Mouse (Mus musculus) neural tube, embryonic 11.5 days (tissue): ENCODE results near the gene Rarg. TPM values are rescaled to one million over a fixed set of nuclear protein-coding genes. Genes with fewer than 3 reads are reported as not detected.

Source experiments
- ATAC-seq: fragments of 200-750 bp; cut with Nextera tagmentation; 2 replicates; pipeline ENCODE4 v1.8.0; 2017; ENCODE audit warnings: moderate number of reproducible peaks, mild to moderate bottlenecking, moderate TSS enrichment, moderate library complexity; ENCODE audit not compliant: insufficient read depth, low FRiP score, low TSS enrichment
- DNase-seq: peaks from one replicate; pipeline ENCODE4 v3.0.0-alpha.2; 2015; ENCODE audit warnings: low spot score
- H3K27ac ChIP-seq: fragments of 300-500 bp; sonication (generic); 2 replicates; pipeline ENCODE4 v1.5.1; 2014; ENCODE audit warnings: low read depth, mild to moderate bottlenecking, low read length
- H3K27me3 ChIP-seq: fragments of 300-500 bp; sonication (generic); 2 replicates; pipeline ENCODE4 v1.6.1; 2014; ENCODE audit warnings: mild to moderate bottlenecking, low read length, mixed read lengths; ENCODE audit not compliant: control insufficient read depth, insufficient read depth
- H3K36me3 ChIP-seq: fragments of 300-500 bp; sonication (generic); 2 replicates; pipeline ENCODE4 v1.6.1; 2014; ENCODE audit warnings: mild to moderate bottlenecking, low read length, moderate library complexity, mixed read lengths; ENCODE audit not compliant: control insufficient read depth, insufficient read depth
- H3K4me1 ChIP-seq: fragments of 300-500 bp; sonication (generic); 2 replicates; pipeline ENCODE4 v1.6.1; 2014; ENCODE audit warnings: low read length, mixed read lengths; ENCODE audit not compliant: control insufficient read depth, insufficient read depth
- H3K4me2 ChIP-seq: fragments of 300-500 bp; sonication (generic); 2 replicates; pipeline ENCODE4 v1.6.1; 2014; ENCODE audit warnings: low read depth, mild to moderate bottlenecking, moderate library complexity
- H3K4me3 ChIP-seq: fragments of 300-500 bp; sonication (generic); 2 replicates; pipeline ENCODE4 v1.5.1; 2014; ENCODE audit warnings: low read depth, low read length
- H3K9ac ChIP-seq: fragments of 300-500 bp; sonication (generic); 2 replicates; pipeline ENCODE4 v1.6.1; 2014; ENCODE audit warnings: mild to moderate bottlenecking, low read length
- H3K9me3 ChIP-seq: fragments of 300-500 bp; sonication (generic); 2 replicates; pipeline ENCODE4 v1.6.1; 2016; ENCODE audit warnings: low read length; ENCODE audit not compliant: control insufficient read depth
- WGBS: fragments of 180-500 bp; shearing (Covaris S2); extraction: QIAGEN DNeasy Blood & Tissue Kit; methylation state at CpG from one replicate; pipeline ENCODE4 v1.1.7; 2014; 5-methylcytosine and 5-hydroxymethylcytosine counted together
- polyA plus RNA-seq: library from polyadenylated mRNA; unstranded; fragments of >200 nt; fragmentation: Nextera tagmentation; extraction: Ambion mirVana; gene quantifications from 2 replicates; pipeline ENCODE4 v1.2.1, GENCODE M21; 2014

The Rarg gene
- polyA plus RNA-seq, 1 experiment from 2014 or later = 24.0 TPM

DNA sequence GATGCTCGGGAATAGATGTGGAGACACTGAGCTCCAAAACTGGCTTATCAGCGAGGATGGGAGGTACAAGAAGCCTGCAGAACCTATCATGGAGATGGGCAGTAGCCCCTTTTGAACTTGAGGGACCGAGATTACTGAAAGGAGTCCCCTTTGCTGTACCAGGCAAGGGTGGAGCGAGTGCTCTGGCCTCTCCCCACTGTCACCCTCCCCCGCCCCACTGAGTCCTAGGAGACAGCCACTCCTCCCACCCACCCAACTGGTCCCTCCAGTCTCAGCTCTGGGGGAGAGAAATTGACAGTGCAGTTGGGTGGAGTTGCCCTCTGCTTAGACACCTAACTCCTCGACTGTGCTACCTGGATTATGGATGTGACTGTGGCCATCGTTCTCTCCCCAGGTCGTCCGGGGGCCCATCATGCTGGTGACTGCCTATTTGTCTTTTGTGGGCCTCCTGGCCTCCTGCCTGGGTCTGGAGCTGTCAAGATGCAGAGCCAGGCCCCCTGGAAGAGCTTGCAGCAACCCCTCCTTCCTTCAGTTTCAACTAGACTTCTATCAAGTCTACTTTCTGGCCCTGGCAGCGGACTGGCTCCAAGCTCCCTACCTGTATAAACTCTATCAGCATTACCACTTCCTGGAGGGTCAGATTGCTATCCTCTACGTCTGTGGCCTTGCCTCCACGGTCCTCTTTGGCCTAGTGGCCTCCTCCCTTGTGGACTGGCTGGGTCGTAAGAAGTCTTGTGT, 22.6 kb upstream of the Rarg start:
- H3K27ac ChIP-seq = peak overlapping the region; percentile 63; the same call in 1 of the 2 replicates
- ATAC-seq (no peak; the same call in 1 of the 2 replicates), DNase-seq (no peak)
- H3K4me2 ChIP-seq = peak overlapping the region; percentile 89
- WGBS = 34% methylated on average over 13 of the region's 13 CpGs
- H3K4me1 ChIP-seq = peaks cover 7% of the 10 kb centered on the region; the same call in 1 of the 2 replicates
- H3K9me3 ChIP-seq = no peaks in the 10 kb centered on the region
- peak overlapping the region; percentile 66 for H3K9ac ChIP-seq
- H3K36me3 ChIP-seq = peaks cover 2% of the 10 kb centered on the region; the same call in 1 of the 2 replicates
- H3K4me3 ChIP-seq = peak overlapping the region; percentile 67
- H3K27me3 ChIP-seq = no peaks in the 10 kb centered on the region

DNA sequence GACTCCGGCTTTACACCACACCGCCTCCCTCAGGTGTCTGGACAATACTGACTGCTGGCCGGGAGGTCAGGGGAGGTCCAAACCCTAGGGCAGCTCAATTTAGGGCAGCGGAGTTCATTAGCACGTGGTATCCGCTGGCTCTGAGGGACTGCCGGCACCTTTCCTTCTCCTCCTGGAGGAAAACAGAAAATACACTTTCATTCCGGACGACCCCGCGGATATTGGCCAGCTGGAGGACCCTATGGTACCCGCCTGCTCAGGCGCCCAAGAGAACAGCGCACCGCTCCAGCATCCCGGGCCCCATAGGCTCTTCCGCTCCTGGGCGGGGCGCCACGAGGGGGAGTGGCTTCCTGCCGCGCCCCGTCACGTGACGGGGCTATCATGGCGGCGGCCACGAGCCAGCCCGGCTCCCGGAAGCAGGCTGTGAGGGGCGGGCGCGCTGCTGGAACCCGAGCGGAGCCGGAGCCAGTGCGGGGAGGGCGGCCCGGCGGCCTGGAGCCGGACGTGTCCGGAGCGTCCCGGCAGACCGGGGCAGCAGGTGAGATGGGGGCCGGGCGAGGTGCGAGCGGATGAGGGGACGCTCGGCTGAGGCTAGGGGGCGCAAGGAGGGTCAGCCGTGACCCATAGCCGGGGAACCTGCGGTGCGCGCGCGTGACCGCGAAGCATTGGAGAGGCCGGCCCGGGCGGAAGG, 21.9 kb upstream of the Rarg start, which contains the start of gene Mfsd5:
Mfsd5 (plus strand) TSS at position 363 of the 691 bp plus-strand sequence.
- Histone ChIP-seq H3K9me3 (no peaks in the 10 kb centered on the region), H3K36me3 (peaks cover 2% of the 10 kb centered on the region; the same call in 1 of the 2 replicates), H3K4me2 (peak within 1 kb of the TSS; percentile 89), H3K27me3 (no peaks in the 10 kb centered on the region), H3K4me1 (peaks cover 7% of the 10 kb centered on the region; the same call in 1 of the 2 replicates), H3K4me3 (peak within 1 kb of the TSS; percentile 67), H3K27ac (peak within 1 kb of the TSS; percentile 63), H3K9ac (peak within 1 kb of the TSS; percentile 66)
- DNase-seq (peak; percentile 96), ATAC-seq (peak; percentile 97)
- under 1% methylated on average over 65 of the region's 65 CpGs for WGBS

DNA sequence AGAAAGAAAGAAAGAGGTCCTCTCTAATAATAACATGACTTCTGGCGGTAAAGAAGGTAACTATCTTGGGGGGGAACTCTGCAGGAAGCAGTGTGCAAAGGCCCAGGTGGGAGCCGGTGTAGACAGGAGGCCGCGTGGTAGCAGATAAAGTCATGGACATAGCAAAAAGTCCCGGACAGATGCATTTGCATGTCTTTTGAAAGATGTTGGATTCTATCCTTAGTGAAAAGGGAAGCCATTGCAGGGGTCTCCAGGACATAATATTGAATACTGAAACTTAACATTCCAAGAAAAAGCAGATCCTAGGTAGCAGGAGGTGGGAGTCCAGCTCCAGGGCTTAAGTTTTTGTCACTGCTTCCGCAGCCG, 21.4 kb upstream of the Rarg start:
- peaks cover 7% of the 10 kb centered on the region; the same call in 1 of the 2 replicates for H3K4me1 ChIP-seq
- peak overlapping the region; percentile 63; the same call in 1 of the 2 replicates for H3K27ac ChIP-seq
- peak overlapping the region; percentile 67 for H3K4me3 ChIP-seq
- DNase-seq = no peak
- ATAC-seq = 0 out of 2 replicates have a peak, but pooled peaks have one; percentile 9
- peak overlapping the region; percentile 66 for H3K9ac ChIP-seq
- H3K36me3 ChIP-seq = peaks cover 2% of the 10 kb centered on the region; the same call in 1 of the 2 replicates
- H3K9me3 ChIP-seq = no peaks in the 10 kb centered on the region
- H3K27me3 ChIP-seq = no peaks in the 10 kb centered on the region
- WGBS = 31% methylated on average over 7 of the region's 7 CpGs
- H3K4me2 ChIP-seq = peak overlapping the region; percentile 72

DNA sequence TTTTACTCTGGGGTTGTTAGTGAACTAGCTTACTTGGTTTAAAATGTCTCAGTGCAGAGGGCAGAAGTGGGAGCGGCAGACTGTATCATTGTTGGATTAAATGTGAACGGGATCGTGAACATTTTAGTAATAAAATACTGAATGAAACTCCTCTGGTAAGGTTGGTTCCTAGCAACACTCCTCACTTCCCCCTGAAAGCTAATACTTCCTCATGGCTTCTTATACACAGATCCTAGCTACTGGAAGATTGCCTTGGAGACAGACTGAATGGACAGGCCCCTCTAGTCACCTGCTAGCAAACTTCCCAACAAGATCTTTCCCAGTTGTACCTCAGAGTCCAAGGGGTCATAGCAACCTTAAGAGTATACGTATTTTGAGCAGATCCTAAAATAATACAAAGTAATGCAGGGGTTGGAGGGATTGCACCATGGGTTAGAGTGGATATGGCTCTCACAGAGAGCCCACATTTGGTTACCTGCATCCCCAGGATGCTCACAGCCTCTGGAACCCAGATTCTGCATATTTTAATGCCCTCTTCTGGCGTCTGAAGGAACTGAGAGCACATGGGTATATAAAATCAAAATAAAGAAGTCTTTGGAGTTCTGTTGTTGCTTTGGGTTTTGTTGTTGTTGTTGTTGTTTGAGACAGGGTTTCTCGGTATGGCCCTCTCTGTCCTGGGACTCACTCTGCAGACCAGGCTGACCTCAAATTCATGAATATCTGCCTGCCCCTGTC, 16.8 kb upstream of the Rarg start:
- H3K9ac ChIP-seq = no peak overlapping the region
- no peak for DNase-seq
- no peak overlapping the region for H3K4me3 ChIP-seq
- no peaks in the 10 kb centered on the region for H3K9me3 ChIP-seq
- WGBS = 71% methylated on average over 6 of the region's 6 CpGs
- no peaks in the 10 kb centered on the region for H3K4me1 ChIP-seq
- H3K4me2 ChIP-seq = no peak overlapping the region
- ATAC-seq = no peak
- no peaks in the 10 kb centered on the region for H3K27me3 ChIP-seq
- H3K27ac ChIP-seq = no peak overlapping the region
- H3K36me3 ChIP-seq = no peaks in the 10 kb centered on the region

DNA sequence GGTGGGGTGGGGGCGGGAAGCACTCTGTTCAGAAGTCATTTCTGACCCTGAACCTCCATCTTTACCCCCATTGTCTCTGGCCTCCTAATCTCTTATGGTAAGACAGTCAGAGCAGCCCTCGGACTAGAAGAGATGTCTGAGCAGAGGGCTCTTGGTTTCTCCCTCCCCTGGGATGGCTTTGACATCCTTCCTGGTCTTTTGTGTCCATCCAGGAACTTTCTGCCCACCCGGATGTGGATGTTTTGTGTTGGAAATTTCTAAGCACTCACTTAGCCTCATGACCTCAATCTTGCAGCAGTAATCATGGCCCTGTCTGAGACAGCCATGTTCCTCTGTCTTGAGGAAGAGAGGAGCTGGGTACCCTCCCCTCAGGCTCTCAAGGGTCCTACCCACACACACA, 14.1 kb upstream of the Rarg start:
- no peaks in the 10 kb centered on the region for H3K36me3 ChIP-seq
- DNase-seq (no peak), ATAC-seq (no peak)
- WGBS = 42% methylated on average over 3 of the region's 3 CpGs
- no peak overlapping the region; the same call in 1 of the 2 replicates for H3K9ac ChIP-seq
- no peak overlapping the region for H3K4me3 ChIP-seq
- H3K4me1 ChIP-seq = no peaks in the 10 kb centered on the region
- no peaks in the 10 kb centered on the region for H3K9me3 ChIP-seq
- H3K27me3 ChIP-seq = no peaks in the 10 kb centered on the region
- no peak overlapping the region for H3K4me2 ChIP-seq
- no peak overlapping the region for H3K27ac ChIP-seq

DNA sequence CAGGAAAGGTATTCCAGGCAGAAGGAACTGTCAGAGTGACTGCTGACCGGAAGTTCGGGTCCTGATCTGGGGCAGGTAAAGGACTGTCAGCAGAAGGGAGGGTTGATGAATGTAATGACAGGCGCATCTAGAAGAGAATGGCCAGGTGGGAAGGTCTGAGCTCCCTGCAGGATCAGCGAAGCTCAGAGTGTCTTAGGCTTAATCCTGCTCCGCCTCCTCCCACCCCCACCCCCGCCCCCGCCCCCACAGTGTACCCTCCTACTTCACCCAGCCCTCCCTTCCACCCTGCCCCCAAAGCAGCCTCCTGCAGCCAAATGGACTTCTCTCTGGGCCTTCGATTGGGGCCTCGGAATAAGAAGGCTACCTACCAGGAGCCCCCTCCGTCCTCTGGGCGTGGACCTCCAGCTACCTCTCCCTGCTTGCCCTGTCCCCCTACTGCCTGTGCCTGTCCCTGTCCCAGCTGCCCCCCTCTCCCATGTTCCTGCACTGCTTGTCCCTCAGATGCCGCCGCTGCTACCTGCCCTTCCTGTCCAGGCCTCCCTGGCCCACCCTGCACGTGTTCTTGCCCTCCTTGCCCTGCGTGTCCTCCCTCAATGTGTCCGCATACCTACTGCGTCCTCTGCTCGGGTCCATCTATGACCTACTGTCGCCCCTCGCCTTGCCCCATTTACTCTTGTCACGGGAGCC, 13.1 kb upstream of the Rarg start, which contains the start of gene Gm9918:
Gm9918 (plus strand) TSS at position 290 of the 687 bp plus-strand sequence.
- ATAC-seq (no peak), DNase-seq (no peak)
- H3K9ac ChIP-seq = peak within 1 kb of the TSS; percentile 22; the same call in 1 of the 2 replicates
- WGBS = 9% methylated on average over 20 of the region's 21 CpGs
- H3K27ac ChIP-seq = no peak within 1 kb of the TSS
- H3K9me3 ChIP-seq = no peaks in the 10 kb centered on the region
- no peaks in the 10 kb centered on the region for H3K4me1 ChIP-seq
- peak within 1 kb of the TSS; percentile 22; the same call in 1 of the 2 replicates for H3K4me3 ChIP-seq
- H3K36me3 ChIP-seq = no peaks in the 10 kb centered on the region
- H3K4me2 ChIP-seq = peak within 1 kb of the TSS; percentile 34
- no peaks in the 10 kb centered on the region for H3K27me3 ChIP-seq

DNA sequence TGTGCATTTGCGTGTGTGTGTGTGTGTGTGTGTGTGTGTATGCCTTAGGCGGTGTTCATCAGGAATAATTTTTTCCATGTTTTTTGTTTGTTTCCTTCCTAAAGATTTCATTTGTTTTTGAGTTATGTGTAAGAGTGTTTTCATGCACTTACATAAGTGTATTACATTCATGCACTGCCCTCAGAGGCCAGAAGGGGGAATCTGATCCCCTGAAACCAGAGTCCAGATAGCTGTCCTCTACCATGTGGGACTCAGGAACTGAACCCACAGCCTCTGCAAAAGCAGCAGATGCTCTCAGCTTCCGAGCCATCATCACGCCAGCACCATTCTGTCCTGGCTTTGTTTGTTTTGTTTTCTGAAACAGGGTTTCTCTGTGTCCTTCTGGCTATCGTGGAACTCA, 8.2 kb upstream of the Rarg start:
- ATAC-seq (no peak), DNase-seq (no peak)
- no peaks in the 10 kb centered on the region for H3K4me1 ChIP-seq
- no peak overlapping the region for H3K27ac ChIP-seq
- H3K9me3 ChIP-seq = no peaks in the 10 kb centered on the region
- H3K9ac ChIP-seq = no peak overlapping the region
- WGBS = 88% methylated on average over 5 of the region's 5 CpGs
- no peaks in the 10 kb centered on the region for H3K27me3 ChIP-seq
- no peaks in the 10 kb centered on the region for H3K36me3 ChIP-seq
- no peak overlapping the region for H3K4me3 ChIP-seq
- no peak overlapping the region for H3K4me2 ChIP-seq

DNA sequence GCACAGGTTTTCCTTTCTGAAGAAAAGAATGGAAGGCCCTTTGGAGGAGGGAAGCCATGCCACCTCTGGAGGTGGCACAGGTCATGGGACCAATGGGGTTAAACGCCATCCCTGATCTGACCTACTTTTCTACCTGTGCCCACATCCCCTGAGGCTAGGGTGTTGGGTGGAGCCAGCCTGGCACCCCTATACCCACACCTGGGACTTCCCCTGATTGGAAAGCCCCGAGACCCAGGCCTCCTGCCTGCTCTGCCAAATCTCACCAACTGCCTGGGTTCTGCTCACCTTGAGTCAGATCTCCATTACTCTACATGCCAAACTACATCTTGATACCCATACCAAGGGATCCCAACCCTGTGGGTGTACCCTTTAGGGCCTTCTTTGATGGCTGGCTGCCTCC, 5.7 kb upstream of the Rarg start:
- ATAC-seq (no peak), DNase-seq (no peak)
- no peak overlapping the region for H3K27ac ChIP-seq
- WGBS = 85% methylated on average over 2 of the region's 2 CpGs
- no peaks in the 10 kb centered on the region for H3K9me3 ChIP-seq
- H3K4me2 ChIP-seq = no peak overlapping the region; the same call in 1 of the 2 replicates
- no peak overlapping the region for H3K4me3 ChIP-seq
- no peaks in the 10 kb centered on the region for H3K36me3 ChIP-seq
- H3K4me1 ChIP-seq = peaks cover 5% of the 10 kb centered on the region; the same call in 1 of the 2 replicates
- H3K9ac ChIP-seq = no peak overlapping the region
- 0 out of 2 replicates have a peak, but pooled peaks cover 5% of the 10 kb centered on the region for H3K27me3 ChIP-seq
